ENCODE assay signal across 11 mouse cellular contexts in genomic region chr6:120955215-120955614, GRCm38 (mm10). TPM values are rescaled to one million over a fixed set of nuclear protein-coding genes. Genes with fewer than 3 reads are reported as not detected.
DNase-seq lines count a peak whose midpoint lies in the region; ATAC-seq and TF ChIP-seq lines count a peak whose summit lies in the region.
"Had no signal": no experiment of that assay in that cellular context is flagged by ENCODE, and none has a peak within 500 bp of the region (broad histone marks: within the 10 kb centered on the region; RNA-seq: fewer than 3 reads in every experiment).

No protein-coding gene starts in this region.

- H3K4me2 ChIP-seq in heart, embryonic 12.5 days, result no peak overlapping the region
- H3K4me2 ChIP-seq in liver, embryonic 13.5 days, result no peak overlapping the region
- H3K4me2 ChIP-seq: heart, embryonic 13.5 days; limb, embryonic 13.5 days had no signal

- 62% methylated on average over 3 of the region's 3 CpGs for WGBS in heart, embryonic 12.5 days
- WGBS in liver, embryonic 13.5 days (ENCODE audit: insufficient replicate concordance), result 29% methylated on average over 3 of the region's 3 CpGs
- WGBS in kidney, adult 2 months, result 54% methylated on average over 3 of the region's 3 CpGs

- TF ChIP-seq POLR2A in kidney, adult 2 months (IDR thresholded peaks at IDR 0.05; ENCODE audit: low read depth, low read length), result no peak

- H3K9ac ChIP-seq in heart, embryonic 12.5 days, result no peak overlapping the region
- no peak overlapping the region for H3K9ac ChIP-seq in ES-E14 (ENCODE audit: insufficient read depth, low read depth, low read length, poor library complexity, severe bottlenecking)
- H3K9ac ChIP-seq in liver, embryonic 13.5 days, result peak overlapping the region; percentile 44
- H3K9ac ChIP-seq: heart, embryonic 13.5 days; limb, embryonic 13.5 days had no signal

- 0 out of 2 replicates have a peak, but pooled peaks cover 3% of the 10 kb centered on the region for H3K4me1 ChIP-seq in heart, embryonic 12.5 days (replicated peaks)
- H3K4me1 ChIP-seq in ES-E14 (ENCODE audit: control insufficient read depth in 2 of 2, insufficient read depth in 2 of 2, low read length in 2 of 2, poor library complexity in 1 of 2), result no peaks in the 10 kb centered on the region; a peak in 1 of 4 replicates
- peaks cover 45% of the 10 kb centered on the region for H3K4me1 ChIP-seq in liver, embryonic 13.5 days (replicated peaks)
- no peaks in the 10 kb centered on the region for H3K4me1 ChIP-seq in kidney, adult 2 months (ENCODE audit: control insufficient read depth, insufficient read depth, low read length)
- H3K4me1 ChIP-seq: heart, embryonic 13.5 days; limb, embryonic 13.5 days had no signal

- no peak overlapping the region for H3K4me3 ChIP-seq in heart, embryonic 12.5 days
- H3K4me3 ChIP-seq in ES-E14 (ENCODE audit: insufficient read depth in 1 of 2, low read depth in 1 of 2, low read length in 2 of 2, poor library complexity in 1 of 2, severe bottlenecking in 1 of 2), result no peak overlapping the region
- no peak overlapping the region for H3K4me3 ChIP-seq in liver, embryonic 13.5 days (replicated peaks)
- no peak overlapping the region for H3K4me3 ChIP-seq in kidney, adult 2 months (ENCODE audit: insufficient read depth, low read depth, low read length)
- H3K4me3 ChIP-seq: heart, embryonic 13.5 days; limb, embryonic 13.5 days had no signal

- in situ Hi-C loops in ES-E14 (cut with MboI; ENCODE audit: low sequenced_read_pairs in 2 of 2, unreplicated experiment in 2 of 2), result no loop called here

- H3K27me3 ChIP-seq in heart, embryonic 12.5 days (replicated peaks), result no peaks in the 10 kb centered on the region
- H3K27me3 ChIP-seq in liver, embryonic 13.5 days, result no peaks in the 10 kb centered on the region
- H3K27me3 ChIP-seq in kidney, adult 2 months (replicated peaks; ENCODE audit: control insufficient read depth, insufficient read depth, low read length), result no peaks in the 10 kb centered on the region
- H3K27me3 ChIP-seq: heart, embryonic 13.5 days; limb, embryonic 13.5 days had no signal

- H3K36me3 ChIP-seq in heart, embryonic 12.5 days, result peaks cover 89% of the 10 kb centered on the region
- peaks cover 18% of the 10 kb centered on the region; the same call in 1 of the 2 replicates for H3K36me3 ChIP-seq in ES-E14 (ENCODE audit: control insufficient read depth, insufficient read depth, low read length, poor library complexity, severe bottlenecking)
- H3K36me3 ChIP-seq in liver, embryonic 13.5 days, result peaks cover 87% of the 10 kb centered on the region
- no peaks in the 10 kb centered on the region for H3K36me3 ChIP-seq in kidney, adult 2 months (ENCODE audit: control insufficient read depth, insufficient read depth, low read length)

- DNase-seq in heart, adult 8-10 months (ENCODE audit: low spot score), result peak; percentile 34
- DNase-seq in ES-E14 (ENCODE audit: low read depth, low spot score), result no peak
- DNase-seq in liver, embryonic 13.5 days, result no peak
- peak; percentile 25 to 27 for DNase-seq in natural killer cell, adult 2 months (ENCODE audit: low spot score in 2 of 2)
- DNase-seq in kidney, adult 2 months, result no peak
- DNase-seq in kidney, adult 11 months, result no peak
- no peak for DNase-seq in kidney, postnatal 14 days

- ATAC-seq in heart, embryonic 12.5 days (ENCODE audit: insufficient number of reproducible peaks, low FRiP score), result no peak
- no peak for ATAC-seq in liver, embryonic 13.5 days (ENCODE audit: low read depth)

- TF ChIP-seq CTCF in kidney, adult 2 months (conservative IDR thresholded peaks at IDR 0.05; ENCODE audit: insufficient read depth, insufficient read length, low read depth, low read length), result no peak

- H3K9me3 ChIP-seq in heart, embryonic 12.5 days (replicated peaks), result no peaks in the 10 kb centered on the region
- no peaks in the 10 kb centered on the region for H3K9me3 ChIP-seq in ES-E14 (ENCODE audit: control insufficient read depth, insufficient read depth, low read depth, low read length)
- no peaks in the 10 kb centered on the region for H3K9me3 ChIP-seq in liver, embryonic 13.5 days (replicated peaks)
- H3K9me3 ChIP-seq: heart, embryonic 13.5 days; limb, embryonic 13.5 days had no signal

- H3K27ac ChIP-seq in heart, embryonic 12.5 days (ENCODE audit: poor library complexity, severe bottlenecking), result no peak overlapping the region
- H3K27ac ChIP-seq in ES-E14 (ENCODE audit: insufficient read depth, low read depth, low read length, poor library complexity, severe bottlenecking), result no peak overlapping the region
- peak overlapping the region; percentile 95 for H3K27ac ChIP-seq in liver, embryonic 13.5 days
- H3K27ac ChIP-seq in kidney, adult 2 months (ENCODE audit: insufficient read depth, low read depth, low read length), result no peak overlapping the region
- H3K27ac ChIP-seq: heart, embryonic 13.5 days; kidney, postnatal 0 days; limb, embryonic 13.5 days had no signal

TF ChIP-seq in ES-E14, 5 proteins besides CTCF, POLR2A, EP300 and RAD21:
- TF ChIP-seq MAFK (IDR thresholded peaks at IDR 0.05; ENCODE audit: insufficient read depth, low read depth, low read length), result 0 out of 2 replicates have a peak, but pooled peaks have one; percentile 34
- no peak for TF ChIP-seq CHD2 (IDR thresholded peaks at IDR 0.05; ENCODE audit: low read depth, low read length)

RNA-seq across cellular contexts. Expression of gene Bid, which starts 38.6 kb away (rescaled TPM):
- 1 to 10 TPM in 2 of 4 experiments, under 1 TPM in 2; 0.81 to 1.7 (median 0.95) TPM for total RNA-seq in heart, adult 8-10 months (2022)
- polyA plus RNA-seq in heart, embryonic 12.5 days (2016; fragmentation: Nextera tagmentation; extraction: Ambion mirVana), result 9.3 and 10.3 TPM in 2 replicates
- 20.0 and 27.0 TPM in 2 replicates for total RNA-seq in ES-E14 (2012; rRNA removed)
- 27.9 and 28.4 TPM in 2 replicates for polyA plus RNA-seq in liver, embryonic 13.5 days (2015; fragmentation: Nextera tagmentation; extraction: Ambion mirVana)
- polyA plus RNA-seq in kidney, adult 2 months (2012; rRNA removed), result 59.8 and 60.6 TPM in 2 replicates

Comparison
In these comparisons a context has a peak if more than half of its experiments do, and no peak if none do; other contexts are left out.
1. DNase-seq: peak in heart, adult 8-10 months (single experiment) and natural killer cell, adult 2 months (2 of 2); none in ES-E14 (single experiment), liver, embryonic 13.5 days (single experiment), kidney, adult 2 months (single experiment), kidney, adult 11 months (single experiment) and kidney, postnatal 14 days (single experiment).